Mouse (Mus musculus) heart, embryonic 15.5 days (tissue): ENCODE data around the gene Alkbh8. TPM values are rescaled to one million over a fixed set of nuclear protein-coding genes. Genes with fewer than 3 reads are reported as not detected.
"Not testable (repeated sequence)": the region's sequence is repeated elsewhere in the genome, so short reads cannot be mapped to it uniquely, and the experiment has no call there.

Experiments
- ATAC-seq: fragments of 200-750 bp; cut with Nextera tagmentation; replicated peaks from 2 replicates; pipeline ENCODE4 v1.8.0; 2017; ENCODE audit warnings: low read depth, moderate TSS enrichment; ENCODE audit not compliant: insufficient number of reproducible peaks, insufficient read depth, low FRiP score
- H3K27ac ChIP-seq: fragments of 300-500 bp; sonication (generic); 2 replicates; pipeline ENCODE4 v1.5.1; 2015; ENCODE audit warnings: mild to moderate bottlenecking, inconsistent platforms
- H3K27me3 ChIP-seq: fragments of 300-500 bp; sonication (generic); 2 replicates; pipeline ENCODE4 v1.6.1; 2015; ENCODE audit warnings: inconsistent platforms
- H3K36me3 ChIP-seq: fragments of 300-500 bp; sonication (generic); 2 replicates; pipeline ENCODE4 v1.6.1; 2015; ENCODE audit warnings: mild to moderate bottlenecking, inconsistent platforms
- H3K4me1 ChIP-seq: fragments of 300-500 bp; sonication (generic); replicated peaks from 2 replicates; pipeline ENCODE4 v1.6.1; 2015; ENCODE audit warnings: inconsistent platforms
- H3K4me2 ChIP-seq: fragments of 300-500 bp; sonication (generic); 2 replicates; pipeline ENCODE4 v1.6.1; 2015; ENCODE audit warnings: inconsistent platforms, mild to moderate bottlenecking, moderate library complexity
- H3K4me3 ChIP-seq: fragments of 300-500 bp; sonication (generic); 2 replicates; pipeline ENCODE4 v1.5.1; 2015; ENCODE audit warnings: mild to moderate bottlenecking, inconsistent platforms
- H3K9ac ChIP-seq: fragments of 300-500 bp; sonication (generic); 2 replicates; pipeline ENCODE4 v1.6.1; 2015; ENCODE audit warnings: mild to moderate bottlenecking, inconsistent platforms
- H3K9me3 ChIP-seq: fragments of 300-500 bp; sonication (generic); replicated peaks from 2 replicates; pipeline ENCODE4 v1.6.1; 2016; ENCODE audit warnings: inconsistent platforms
- WGBS: fragments of 180-500 bp; shearing (Covaris S2); methylation state at CpG from one replicate; pipeline ENCODE4 v1.1.7; 2015; ENCODE audit warnings: mixed read lengths; 5-methylcytosine and 5-hydroxymethylcytosine counted together
- polyA plus RNA-seq: library from polyadenylated mRNA; unstranded; fragments of >200 nt; fragmentation: Nextera tagmentation; extraction: Ambion mirVana; gene quantifications from 2 replicates; pipeline ENCODE4 v1.2.1, GENCODE M21; 2015

Gene Alkbh8
- polyA plus RNA-seq, 1 experiment from 2014 or later, result 12.8 TPM

DNA sequence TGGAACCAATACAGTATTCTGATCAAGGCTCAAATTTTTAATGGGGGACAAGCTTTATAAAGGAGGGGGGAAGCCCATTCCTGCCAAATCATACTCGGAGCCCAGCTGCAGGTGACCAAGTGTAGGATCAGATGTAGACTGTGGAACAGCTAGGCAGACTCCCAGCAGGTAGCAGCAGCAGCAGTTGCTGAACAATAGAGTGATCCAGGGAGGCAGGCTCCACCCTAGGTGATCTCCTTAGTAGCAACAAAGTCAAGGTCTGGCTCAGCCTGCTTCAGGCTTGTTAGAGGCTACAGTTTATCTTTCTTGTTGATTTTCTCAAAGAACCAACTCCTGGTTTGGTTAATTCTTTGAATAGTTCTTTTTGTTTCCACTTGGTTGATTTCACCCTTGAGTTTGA is 41.4 kb downstream of the Alkbh8 start:
- H3K27ac ChIP-seq, H3K9me3 ChIP-seq, H3K4me2 ChIP-seq, H3K4me3 ChIP-seq, ATAC-seq, H3K27me3 ChIP-seq, H3K9ac ChIP-seq, H3K4me1 ChIP-seq: not testable (repeated sequence)
- peaks cover 17% of the 10 kb centered on the region for H3K36me3 ChIP-seq
- 59% methylated on average over 1 of the region's 1 CpGs for WGBS

DNA sequence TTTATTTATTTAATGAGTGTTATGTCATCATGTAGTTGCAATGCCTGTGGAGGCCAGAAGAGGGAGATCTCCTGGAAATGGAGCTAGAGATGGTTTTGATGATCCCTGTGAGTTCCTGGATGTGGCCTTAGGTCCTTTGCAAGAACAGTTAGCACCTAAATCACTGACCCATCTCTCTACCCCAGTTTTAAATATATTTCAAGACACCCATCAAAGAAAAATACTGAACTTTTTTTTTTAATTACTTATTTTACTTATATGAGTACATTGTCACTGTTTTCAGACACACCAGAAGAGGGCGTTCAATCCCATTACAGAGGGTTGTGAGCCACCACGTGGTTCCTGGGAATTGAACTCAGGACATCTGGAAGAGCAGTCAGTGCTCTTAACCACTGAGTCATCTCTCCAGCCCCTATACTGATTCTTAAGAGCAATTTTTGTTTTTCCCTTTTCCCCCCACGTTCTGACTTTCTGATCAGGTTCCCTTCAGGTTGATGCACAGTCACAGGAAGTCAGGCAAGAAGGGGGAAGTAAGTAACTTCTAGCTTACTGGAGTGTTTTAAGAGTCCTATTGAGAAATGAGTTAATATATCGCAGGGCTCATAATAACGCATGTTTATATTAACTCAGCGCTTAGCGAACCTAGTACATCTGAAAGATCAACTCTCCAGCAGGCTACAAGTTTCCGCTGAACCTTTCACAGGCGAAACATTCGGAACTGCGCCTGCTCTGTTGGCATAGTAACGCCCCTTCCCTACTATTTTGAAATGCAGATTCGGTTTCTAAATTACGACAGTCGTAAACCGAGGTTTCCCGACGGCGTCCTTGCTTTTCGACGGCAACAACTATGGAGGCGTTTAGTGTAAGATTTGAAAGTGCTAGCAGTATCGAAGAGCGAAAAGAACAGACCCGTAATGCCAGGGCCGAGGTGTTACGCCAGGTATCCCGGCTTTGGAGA is 68.6 kb downstream of the Alkbh8 start, which contains the start of gene Cwf19l2:
TSS of gene Cwf19l2 (plus strand) at position 342 of the 958 bp plus-strand sequence.
- Histone ChIP-seq H3K4me3 (peak within 1 kb of the TSS; percentile 79), H3K4me1 (no peaks in the 10 kb centered on the region), H3K36me3 (no peaks in the 10 kb centered on the region), H3K9ac (peak within 1 kb of the TSS; percentile 73), H3K27ac (peak within 1 kb of the TSS; percentile 92), H3K27me3 (no peaks in the 10 kb centered on the region), H3K4me2 (peak within 1 kb of the TSS; percentile 76), H3K9me3 (no peaks in the 10 kb centered on the region)
- ATAC-seq, result peak; percentile 87
- under 1% methylated on average over 28 of the region's 28 CpGs for WGBS

DNA sequence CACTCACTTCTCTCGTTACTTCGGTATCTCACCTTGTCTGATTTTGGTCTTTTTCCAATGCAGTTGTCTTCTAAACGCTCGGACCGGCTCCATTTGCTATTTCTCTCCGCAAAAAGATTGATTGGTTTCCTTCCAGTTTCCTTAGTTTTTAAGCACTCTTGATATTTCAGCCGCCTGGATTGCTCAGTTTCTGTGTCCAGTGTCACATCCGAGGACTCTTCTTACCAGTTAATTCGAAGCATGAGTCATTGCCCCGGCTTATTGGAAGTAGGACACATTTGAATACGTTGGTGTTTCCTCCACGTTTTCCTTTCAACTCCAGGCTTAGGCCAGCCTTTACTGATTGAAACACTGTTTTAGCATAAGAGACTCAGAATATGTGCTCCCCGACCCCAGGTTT is 69.4 kb downstream of the Alkbh8 start:
- H3K4me1 ChIP-seq, result no peaks in the 10 kb centered on the region
- H3K9me3 ChIP-seq, result no peaks in the 10 kb centered on the region
- peak overlapping the region; percentile 92 for H3K27ac ChIP-seq
- H3K4me2 ChIP-seq, result peak overlapping the region; percentile 76
- H3K27me3 ChIP-seq, result no peaks in the 10 kb centered on the region
- WGBS, result 2% methylated on average over 13 of the region's 13 CpGs
- peak overlapping the region; percentile 79 for H3K4me3 ChIP-seq
- no peak for ATAC-seq
- H3K36me3 ChIP-seq, result no peaks in the 10 kb centered on the region
- H3K9ac ChIP-seq, result peak overlapping the region; percentile 73

DNA sequence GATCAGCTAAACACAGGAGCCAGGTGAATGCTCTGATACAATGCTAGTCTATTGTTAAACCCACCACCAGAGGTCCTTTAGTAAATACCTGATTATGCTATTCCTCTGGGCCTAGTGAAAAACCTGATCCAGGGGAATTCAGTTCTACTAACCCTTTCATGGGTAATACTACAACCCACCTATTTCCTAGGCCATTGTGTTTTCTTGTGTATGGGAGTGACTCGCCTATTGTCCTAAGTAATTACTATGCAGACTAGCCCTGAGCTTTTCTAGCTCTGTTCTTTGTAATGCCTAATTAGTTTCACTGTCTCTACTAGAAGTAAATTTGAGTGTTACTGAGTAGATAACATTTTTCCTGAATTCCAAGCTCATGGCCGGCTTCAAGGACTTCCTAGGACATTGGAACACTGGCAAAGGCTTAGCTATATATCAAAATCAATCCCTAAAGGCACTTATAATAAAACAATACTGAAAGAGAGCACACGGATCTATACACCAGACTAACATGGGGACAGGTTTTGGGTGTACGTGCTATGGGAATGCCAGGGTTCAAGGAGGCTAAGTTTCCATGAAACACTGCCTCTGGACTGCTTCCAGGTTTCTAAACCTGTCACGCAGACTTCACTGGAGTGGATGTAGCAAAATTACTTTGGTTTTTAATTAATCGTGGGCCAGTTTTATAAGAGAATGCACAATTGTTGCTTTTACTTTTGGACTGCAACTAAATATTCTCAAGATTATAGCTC is 104.8 kb downstream of the Alkbh8 start:
- not testable (repeated sequence) for H3K27ac ChIP-seq, H3K9ac ChIP-seq, H3K27me3 ChIP-seq, H3K36me3 ChIP-seq, H3K9me3 ChIP-seq, ATAC-seq, H3K4me3 ChIP-seq, H3K4me1 ChIP-seq, H3K4me2 ChIP-seq
- 81% methylated on average over 6 of the region's 6 CpGs for WGBS

Other genes with a start within 250 kb of the Alkbh8 start
- gene Cwf19l2, start 68.5 kb downstream of the Alkbh8 start, polyA plus RNA-seq, result 8.7 and 10.8 TPM in 2 replicates
- gene Gucy1a2, start 197.6 kb downstream of the Alkbh8 start, polyA plus RNA-seq, result 0.68 and 1.3 TPM in 2 replicates